Mouse (Mus musculus) activated CD4-positive, CD25-positive, alpha-beta regulatory T cell, adult 9 weeks (primary cell): ENCODE measurements around the gene Pnma5. TPM values are rescaled to one million over a fixed set of nuclear protein-coding genes. Genes with fewer than 3 reads are reported as not detected.

Experiments used
- polyA plus RNA-seq: library from polyadenylated mRNA; unstranded; fragments of 100-300 nt; shearing (Covaris generic); gene quantifications from one replicate; pipeline ENCODE4 v1.2.1, GENCODE M21; 2017

Gene Pnma5
- polyA plus RNA-seq = not detected

DNA sequence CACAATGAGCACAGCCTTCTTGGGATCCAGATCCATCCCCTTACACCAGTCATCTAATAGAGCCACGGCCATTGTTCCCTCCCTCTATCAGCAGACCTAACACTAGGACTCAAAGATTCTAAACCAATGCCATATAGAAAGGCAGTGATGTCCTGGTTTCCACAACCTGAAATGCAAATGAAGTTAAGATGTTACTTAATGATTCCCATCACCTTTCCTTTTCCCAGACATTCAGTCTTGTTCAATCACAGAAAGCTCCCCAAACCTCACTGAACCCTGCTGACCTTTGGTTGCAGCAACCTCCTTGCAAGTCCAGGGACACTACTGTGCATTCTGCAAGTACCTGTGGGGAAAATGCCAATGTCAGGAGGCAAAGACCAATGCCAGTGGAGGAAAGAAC is at the start of gene Pnma5:
TSS of gene Pnma5 (minus strand) at position 101 of the 400 bp plus-strand sequence.

DNA sequence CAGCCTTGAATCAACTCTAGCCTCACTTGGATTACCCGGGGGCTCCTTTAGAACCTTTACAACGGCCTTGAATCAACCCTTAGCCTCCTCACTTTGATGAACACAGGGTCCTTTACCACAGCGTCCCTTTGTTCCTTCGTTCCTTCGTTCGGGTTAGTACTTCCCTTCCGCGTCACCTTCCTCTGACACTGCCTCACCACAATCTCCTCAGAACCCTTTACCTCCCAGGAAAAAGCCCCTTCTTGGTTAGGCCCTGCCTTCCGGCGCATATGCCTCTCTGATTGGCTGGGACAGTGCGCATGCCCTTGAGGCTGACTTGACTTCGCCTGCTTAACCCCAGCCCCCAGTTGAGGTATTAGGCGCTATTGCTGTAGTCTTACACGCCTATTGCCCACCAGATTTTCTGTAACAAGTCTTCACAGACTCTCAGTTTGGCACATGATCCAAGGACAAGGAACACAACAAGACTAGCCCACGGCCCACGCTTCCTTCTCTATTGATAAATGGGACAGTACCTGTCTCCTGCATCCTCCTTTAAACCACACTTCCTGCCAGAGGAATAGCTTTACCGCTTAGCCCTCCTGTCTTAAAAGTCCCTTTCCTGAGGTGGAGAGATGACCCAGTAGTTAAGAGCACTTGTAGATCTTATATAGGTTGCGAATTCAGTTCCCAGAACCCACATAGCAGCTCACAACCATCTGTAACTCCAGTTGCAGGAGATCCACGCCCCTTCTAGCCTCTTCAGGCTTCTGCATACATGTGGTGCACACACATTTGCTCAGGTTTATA is 45.6 kb upstream of the Pnma5 start, which contains the start of gene Xlr4a:
TSS of gene Xlr4a (minus strand) at position 212 of the 789 bp plus-strand sequence.

DNA sequence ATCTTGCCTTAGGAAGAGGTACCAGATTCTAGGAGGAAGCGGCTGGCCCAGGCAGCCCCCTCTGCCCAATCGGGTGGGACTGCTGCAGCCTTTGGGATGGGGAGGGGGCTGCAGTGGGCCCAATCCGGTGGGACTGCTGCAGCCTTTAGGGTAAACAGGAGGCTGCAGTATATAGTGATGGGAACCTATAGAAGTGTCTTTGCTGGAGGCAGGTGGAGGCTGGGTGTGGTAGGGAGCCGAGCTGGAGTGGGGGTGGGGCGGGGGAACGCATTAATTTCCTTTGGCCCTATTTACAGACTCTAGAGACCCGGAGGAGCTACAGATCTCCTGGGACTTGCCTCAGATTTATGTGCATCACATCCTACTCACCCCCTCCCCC is 27.5 kb upstream of the Pnma5 start, which contains the start of gene Pnma3:
TSS of gene Pnma3 (plus strand) at position 373 of the 379 bp plus-strand sequence.

DNA sequence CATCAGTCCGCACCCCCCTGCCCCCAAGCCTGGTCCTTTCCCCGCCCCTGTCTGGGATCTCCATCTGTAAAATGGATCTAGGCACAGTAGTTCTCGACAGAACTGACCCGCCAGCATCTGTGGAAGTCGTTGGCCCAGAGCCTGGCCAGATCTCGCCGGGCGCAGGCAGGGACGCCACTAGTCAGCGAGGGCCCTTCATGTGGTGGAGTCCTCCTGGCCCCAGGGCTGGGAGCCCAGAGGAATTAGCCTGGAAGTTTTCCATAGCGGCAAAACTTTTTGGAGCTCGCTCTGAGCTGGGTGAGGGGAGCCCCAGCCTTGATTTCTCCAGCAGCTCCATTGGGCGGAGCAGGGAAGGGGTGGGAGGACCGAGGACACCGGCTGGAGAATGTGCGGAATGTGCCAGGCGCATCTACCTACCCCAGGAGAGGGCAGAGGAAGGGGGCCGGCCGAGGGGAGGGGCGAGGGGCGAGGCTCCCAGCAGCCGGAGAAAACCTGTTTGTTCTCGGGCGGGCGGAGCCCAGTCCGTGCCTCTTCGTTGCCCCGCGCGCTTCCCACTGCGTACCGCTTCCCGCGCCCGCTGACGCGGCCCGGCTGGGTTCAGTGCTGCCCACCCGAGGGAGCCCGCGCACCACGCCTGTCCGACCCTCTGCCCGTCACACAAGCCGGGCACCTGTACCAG is 49.9 kb downstream of the Pnma5 start, which contains the start of gene Zfp185:
TSS of gene Zfp185 (plus strand) at position 499 of the 679 bp plus-strand sequence.

Other genes starting within 250 kb of the Pnma5 start
- gene Gabrq, start 211.9 kb downstream of the Pnma5 start, polyA plus RNA-seq = not detected
- gene Cetn2, start 118.7 kb downstream of the Pnma5 start, polyA plus RNA-seq = 137 TPM
- gene Nsdhl, start 118.5 kb downstream of the Pnma5 start, polyA plus RNA-seq = 22.0 TPM
- gene Zfp185, start 49.8 kb downstream of the Pnma5 start, polyA plus RNA-seq = not detected
- gene Pnma3, start 27.7 kb upstream of the Pnma5 start, polyA plus RNA-seq = not detected
- 115 TPM for gene Xlr4a, start 45.4 kb upstream of the Pnma5 start, polyA plus RNA-seq
- gene Xlr3a, start 60.0 kb upstream of the Pnma5 start, polyA plus RNA-seq = 1.6 TPM
- not detected for gene Gm14685, start 79.9 kb upstream of the Pnma5 start, polyA plus RNA-seq
- not detected for gene Xlr5b, start 111.7 kb upstream of the Pnma5 start, polyA plus RNA-seq
- gene DXBay18, start 112.3 kb upstream of the Pnma5 start, polyA plus RNA-seq = not detected
- not detected for gene Spin2d, start 139.9 kb upstream of the Pnma5 start, polyA plus RNA-seq
- 14.3 TPM for gene Xlr3b, start 155.1 kb upstream of the Pnma5 start, polyA plus RNA-seq
- gene Xlr4b, start 177.2 kb upstream of the Pnma5 start, polyA plus RNA-seq = 134 TPM
- gene F8a, start 191.2 kb upstream of the Pnma5 start, polyA plus RNA-seq = 2.0 TPM
- 86.1 TPM for gene Xlr4c, start 206.0 kb upstream of the Pnma5 start, polyA plus RNA-seq
- not detected for gene Xlr3c, start 228.3 kb upstream of the Pnma5 start, polyA plus RNA-seq